Mouse (Mus musculus) induced T-regulatory cell, adult 2 months (primary cell): ENCODE results near the gene C9.

Experiments used
- DNase-seq: peaks from one replicate; pipeline ENCODE4 v3.0.0-alpha.2; 2012; ENCODE audit warnings: low read depth

Gene C9

DNA sequence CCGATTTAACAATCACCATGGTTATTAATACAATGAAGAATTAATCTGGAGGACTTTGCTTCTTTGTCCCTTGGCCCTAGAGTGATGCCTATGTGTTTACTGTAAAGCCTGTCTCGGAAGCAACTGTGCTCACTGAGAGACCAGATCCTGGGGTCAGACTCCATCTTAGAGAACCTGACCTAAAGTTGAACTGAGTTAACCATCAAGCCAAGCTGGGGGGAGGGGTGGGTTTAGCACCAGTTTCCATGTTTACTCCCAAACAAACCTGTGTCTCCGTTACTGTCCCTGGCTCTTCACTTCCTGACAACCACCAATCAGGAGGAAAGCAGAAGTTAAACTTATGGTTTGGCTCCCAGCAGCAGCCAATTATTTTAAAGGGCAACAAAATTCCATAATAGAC, 38.4 kb downstream of the C9 start:
- no peak for DNase-seq

DNA sequence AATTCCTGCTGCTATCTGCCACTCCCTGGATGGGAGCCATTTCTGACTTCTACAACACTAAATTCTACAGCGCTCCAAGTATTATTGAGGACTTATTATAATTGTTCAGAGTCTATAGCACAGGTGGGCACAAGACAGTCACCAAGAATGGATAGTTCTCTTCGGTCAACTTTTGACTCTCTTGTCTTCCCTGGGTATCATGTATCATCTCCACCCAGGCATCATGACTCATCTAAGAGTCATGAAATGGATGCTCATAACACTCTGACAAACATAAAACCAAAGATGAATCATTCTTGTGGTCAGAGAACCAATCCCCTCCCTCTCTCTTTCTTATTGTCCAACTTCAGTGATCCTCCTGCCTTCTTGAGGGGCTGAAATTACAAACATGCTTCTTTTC, 47.3 kb downstream of the C9 start:
- peak; percentile 8 for DNase-seq

DNA sequence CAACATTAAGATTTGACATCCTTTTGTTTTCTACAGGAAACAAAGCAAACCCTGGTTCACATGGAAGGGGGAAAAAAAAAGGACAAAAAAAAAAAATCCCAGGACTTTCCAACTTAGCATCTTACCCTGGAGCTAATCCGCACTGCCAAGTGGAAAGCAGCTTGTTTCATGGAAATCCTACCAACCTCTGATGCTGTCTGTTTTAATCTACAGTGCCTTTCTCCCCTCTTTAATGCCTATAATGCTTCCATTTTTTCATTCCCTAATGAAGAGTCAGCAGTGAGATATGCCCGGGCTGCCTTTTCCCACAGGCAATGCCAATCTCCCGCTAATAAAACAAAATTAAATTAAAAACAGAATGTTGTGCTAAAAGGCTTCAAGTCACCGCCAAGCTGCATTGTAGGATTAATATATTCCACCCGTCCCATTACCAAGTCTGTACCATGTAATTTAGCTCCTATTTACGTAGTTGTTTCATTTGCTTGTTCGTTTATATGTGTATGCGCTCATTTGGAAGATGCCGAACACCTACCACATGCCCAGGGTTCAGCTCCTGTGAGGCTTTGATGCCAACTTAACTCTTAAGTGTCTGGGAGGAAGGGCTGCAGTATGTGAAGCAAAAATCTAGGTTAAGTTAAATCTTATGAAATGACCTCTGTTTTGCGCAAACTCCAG, 53.4 kb downstream of the C9 start:
- no peak for DNase-seq

DNA sequence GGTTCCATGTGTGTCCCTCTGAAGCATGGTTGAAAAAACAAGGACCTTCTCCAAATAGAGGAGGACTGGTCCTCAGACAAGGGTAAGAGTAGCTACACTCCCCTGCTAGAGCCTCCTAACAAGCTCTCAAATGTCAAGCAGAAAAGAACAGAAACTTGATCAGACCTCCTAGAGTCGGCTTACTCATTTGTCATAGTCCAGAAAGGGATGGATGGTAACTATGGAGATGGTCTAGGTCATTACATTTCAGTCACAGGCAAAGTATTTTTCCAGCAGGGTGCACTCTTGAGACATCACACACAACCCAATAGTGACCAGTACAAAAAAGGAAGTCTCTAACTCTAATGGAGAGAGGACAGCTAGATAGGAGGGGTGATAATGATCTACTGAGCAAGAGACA, 55.7 kb downstream of the C9 start:
- DNase-seq, result peak; percentile 60

DNA sequence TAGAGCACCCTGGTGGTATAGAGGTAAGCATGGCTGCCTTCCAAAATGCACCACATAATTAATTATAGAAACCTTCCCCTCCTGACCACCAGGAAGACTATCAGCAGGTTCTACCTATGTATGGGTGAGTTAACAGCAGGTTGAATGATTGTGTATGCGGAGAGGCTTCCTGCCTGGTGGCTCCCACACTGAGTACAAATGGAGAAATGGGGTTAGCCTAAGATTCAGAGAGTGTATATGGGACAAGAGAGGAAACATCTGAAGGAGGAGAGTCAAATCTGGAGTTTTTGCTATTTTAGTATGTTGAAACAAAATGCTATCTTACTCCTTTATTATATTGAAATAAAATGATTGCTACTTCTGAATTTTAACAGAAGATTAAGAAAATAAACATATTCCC, 72.4 kb downstream of the C9 start:
- DNase-seq, result no peak

DNA sequence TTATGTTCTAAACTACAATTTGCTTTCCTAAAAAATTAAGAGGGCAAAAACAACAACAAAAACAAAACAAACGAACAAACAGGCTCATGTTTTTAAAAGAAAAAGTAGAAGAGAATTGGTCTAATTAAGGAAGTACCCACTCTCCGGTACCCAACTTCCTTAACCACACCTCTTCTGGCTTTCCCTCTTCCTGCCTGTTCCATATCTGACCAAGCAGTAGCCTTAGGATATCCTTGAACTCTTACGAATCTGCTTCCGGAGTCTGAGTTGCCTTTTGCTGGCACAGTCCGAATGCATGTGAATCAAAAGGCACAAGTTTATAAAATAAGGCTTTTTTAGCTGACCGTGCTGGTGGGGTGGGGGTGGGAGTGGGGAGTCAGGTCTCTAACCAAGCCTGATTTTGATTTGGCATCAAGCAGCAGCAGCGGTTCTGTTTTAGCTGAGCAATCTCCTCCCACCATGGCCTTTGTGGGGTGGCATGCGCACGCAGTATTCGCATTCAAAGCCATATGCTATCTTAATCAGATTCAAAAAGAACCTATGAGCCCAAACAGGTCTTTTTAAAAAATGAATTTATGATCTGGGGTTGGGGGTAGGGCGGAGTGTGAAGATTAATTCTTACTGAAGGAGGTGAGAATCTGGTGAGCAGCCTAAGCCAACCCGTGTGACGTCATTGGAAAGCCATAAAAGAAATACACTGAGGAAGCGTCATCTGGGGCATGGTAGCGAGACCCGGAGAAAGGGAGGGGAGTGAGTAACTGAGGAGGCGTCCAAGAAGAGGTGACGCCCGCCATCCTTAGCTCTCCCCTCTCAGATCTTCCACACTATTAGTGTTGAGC, 74.5 kb downstream of the C9 start:
- DNase-seq, result peak; percentile 89

DNA sequence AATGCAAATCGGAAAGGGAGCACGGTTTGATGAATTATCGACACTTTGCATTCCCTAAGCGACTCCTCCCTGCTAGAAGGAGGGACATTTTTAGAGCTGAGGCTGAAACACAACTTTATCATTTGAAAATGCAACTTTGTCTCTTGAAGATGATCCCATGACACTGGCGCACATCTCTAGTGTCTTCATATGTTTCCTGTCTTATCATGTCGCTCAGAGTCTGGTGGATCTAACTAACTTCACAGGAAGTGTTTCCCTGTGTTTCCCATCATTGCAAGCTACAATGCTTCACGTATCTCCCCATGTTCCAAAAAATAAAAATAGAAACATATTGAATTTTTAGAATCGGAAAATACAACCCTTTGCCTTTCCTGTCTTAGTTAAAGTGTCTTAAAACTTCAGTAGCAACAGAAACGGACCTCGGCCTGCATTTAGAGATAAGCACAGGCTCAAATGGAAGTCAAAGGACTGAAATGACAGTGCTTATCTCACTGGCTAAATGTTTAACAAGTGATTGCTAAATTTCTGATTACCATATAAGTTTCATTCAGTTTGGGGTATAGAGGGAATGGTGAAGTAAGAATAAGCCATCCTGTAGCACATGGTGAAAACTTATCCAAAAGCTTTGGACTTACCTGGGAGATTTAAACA, 75.5 kb downstream of the C9 start:
- DNase-seq, result no peak

DNA sequence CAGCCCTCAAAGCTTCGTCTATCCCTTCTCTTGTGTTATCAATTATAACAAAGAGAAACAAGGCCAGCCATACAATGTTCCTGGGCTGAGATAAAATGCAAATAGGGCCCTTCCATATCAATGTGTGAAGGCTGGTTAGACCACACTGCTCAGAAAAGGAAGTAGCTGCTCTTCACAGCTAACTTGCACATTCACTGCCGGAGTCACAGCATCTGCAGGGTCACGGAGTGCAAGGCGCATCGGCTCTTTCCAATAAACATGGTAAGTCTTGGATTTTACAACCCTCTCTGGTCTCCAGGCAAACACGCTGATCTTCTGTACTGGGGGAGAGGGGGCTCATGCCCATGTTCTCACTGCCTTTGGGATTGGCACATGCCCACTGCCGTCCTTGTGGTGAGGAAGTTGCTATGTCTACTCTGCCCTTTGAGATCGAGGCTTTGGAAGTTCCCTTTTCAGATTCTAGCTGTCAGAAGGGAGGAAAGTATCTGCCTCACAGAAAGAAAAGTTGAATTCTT, 77.6 kb downstream of the C9 start, which contains the start of gene Fyb:
Fyb (plus strand) TSS at position 201 of the 515 bp plus-strand sequence.
- peak; percentile 84 for DNase-seq

DNA sequence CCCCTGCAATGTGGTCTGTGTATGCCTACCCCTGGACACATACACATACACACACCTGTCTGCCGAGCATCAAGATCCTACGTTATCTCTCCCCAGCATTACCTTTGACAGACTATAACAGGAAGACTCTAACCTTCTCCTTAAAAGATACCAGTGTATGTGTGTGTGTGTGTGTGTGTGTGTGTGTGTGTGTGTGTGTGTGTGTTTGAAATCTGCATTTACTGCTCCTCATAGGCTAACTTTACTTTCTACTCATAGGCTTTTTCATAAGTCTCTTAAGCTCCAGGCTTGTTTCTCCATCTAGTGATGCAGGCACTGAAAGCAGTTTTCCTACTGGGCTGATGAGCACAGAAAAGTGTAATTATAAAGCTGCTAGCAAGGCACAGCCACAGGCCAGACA, 79.7 kb downstream of the C9 start:
- peak; percentile 50 for DNase-seq

DNA sequence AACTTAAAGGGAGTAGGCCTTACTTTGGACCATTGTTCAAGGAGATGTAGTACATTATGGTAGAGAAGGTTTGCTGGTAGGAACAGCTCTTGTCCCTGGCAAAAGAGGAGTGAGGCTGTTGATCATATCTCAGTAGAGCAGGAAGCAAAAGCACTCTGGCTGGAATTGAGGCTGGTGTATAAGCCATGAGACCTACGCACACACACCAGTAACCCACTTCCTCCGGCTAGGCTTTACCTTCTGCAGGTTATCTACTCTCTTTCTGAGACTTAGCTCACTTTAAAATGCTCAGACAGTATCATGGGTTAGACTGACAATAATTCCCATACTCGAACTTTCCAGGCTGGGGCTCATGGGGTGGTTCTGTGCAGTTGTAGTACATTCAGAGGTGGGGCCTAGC, 80.3 kb downstream of the C9 start:
- DNase-seq, result peak; percentile 77

DNA sequence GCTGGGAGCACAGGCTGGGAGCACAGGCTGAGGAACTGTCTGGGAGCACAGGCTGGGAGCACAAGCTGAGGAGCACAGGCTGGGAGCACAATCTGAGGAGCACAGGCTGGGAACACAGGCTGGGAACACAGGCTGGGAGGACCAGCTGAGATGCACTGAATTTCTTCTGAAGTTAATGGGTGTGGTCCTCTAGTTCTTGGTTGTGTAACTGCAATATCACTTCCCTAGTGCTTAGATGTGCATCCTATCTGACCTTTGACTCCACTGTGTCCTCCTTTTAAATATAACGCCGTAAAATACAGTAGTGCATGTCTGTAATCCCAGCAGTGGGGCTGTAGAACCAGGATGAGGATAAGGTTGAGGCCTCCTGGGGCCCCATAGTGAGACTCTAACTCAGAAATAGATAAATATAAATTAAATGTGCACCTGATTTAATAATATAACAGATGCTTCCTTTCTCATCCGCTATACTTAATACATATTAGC, 88.8 kb downstream of the C9 start:
- DNase-seq, result no peak

DNA sequence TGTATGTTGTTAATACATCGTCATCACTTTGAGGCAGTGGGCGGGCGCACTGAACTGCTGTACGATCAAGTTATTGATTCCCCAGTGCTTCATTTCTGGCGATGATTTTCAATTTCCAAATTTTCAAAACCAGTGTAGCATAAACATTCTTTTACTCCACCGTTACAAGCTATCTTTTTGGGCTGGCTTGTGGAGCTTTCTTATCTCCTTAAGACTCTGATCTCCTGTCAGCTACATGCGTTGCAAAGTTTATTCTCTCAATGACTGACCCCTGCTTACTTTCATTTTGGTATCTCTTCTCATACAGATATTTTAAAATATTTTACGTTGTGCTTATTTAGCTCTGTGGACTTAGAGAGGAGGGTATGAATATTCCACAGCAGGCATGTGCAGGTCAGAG, 89.5 kb downstream of the C9 start:
- DNase-seq, result no peak

DNA sequence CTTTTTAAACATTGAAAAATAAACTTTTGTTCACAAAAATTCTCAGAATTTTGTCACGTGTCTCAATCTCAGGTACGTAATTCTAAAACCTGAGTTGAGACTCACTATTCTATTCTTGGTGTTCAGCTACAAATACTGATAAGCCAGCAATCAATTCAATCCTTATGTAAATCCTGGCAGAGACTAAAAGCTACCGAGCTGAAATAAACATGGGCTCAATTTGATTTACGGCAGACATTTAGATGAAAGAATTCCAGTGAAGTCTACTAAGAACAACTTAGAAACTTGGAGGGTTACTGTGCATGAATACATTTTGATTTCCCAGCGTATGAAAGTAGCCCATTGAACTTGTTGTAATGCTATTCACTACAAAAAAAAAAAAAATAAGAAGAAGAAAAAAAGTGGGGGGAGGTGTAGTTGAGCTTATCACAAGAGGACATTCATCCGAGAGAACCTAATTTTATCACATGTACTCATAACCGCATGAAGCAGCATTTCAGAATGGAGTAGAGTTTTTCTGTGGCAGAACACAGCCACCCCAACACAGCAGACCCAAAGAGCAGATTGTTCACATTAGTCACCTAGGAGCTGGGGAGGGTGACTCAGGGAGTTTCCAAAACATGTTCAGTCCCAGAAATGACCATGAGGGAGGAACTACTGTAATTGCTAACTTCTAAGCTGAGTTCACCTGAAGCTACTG, 94.7 kb downstream of the C9 start:
- peak; percentile 39 for DNase-seq
